Mouse (Mus musculus) ES-Bruce4 (cell line): Measurements from ENCODE around the gene Diaph2.

Experiments used
- CTCF ChIP-seq: IDR thresholded peaks from one replicate; pipeline ENCODE4 v1.8.1; 2011; ENCODE audit warnings: low read depth, low read length
- POLR2A ChIP-seq: IDR thresholded peaks from one replicate; pipeline ENCODE4 v1.8.1; 2011; ENCODE audit warnings: low read length; ENCODE audit not compliant: insufficient read depth

- no peak for TF ChIP-seq POLR2A
- no peak for TF ChIP-seq CTCF
Observed at GRCm38 (mm10) chrX:130503465-130503860, 753.9 kb downstream of the Diaph2 start.
